Mouse (Mus musculus): ENCODE measurements around the gene Spata46. TPM values are rescaled to one million over a fixed set of nuclear protein-coding genes. Genes with fewer than 3 reads are reported as not detected.

Spata46 gene
- polyA plus RNA-seq, 1 experiment, result not detected

DNA sequence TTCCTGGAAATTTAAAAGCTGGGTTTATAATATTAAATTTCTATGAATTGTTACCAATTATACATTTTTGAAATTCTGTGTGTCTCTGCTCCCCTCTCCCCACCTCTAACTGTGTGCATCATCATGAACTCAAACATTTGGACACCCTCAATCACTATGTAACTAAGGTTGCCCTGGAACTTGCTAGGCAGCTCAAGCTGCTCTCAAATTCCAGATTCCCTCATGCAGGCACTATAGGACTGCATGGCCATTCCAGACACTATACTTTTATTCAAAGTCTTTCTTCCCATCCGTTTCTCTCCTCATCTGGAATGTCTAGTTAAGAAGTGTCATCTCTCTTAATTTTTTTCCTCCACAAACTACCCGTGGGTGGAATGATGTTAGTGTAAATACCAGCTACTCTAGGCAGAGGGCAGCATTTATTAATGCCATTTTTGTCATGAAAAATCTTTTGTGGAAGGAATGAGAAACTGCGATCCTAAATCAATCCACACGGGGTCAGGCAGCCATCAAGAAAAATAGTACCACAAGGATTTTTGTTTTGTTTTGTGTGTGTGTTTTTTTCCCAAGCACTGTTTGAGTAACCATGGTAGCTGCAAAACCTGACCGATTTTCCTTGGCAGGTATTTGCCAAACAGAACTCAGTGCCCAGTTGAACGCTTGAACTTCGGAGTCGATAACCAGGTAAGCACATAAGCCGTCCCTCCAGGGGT, 16.2 kb upstream of the Spata46 start:
- Histone ChIP-seq H3K4me3 (ENCODE audit: low read depth, low read length) (no peak overlapping the region), H3K27ac (ENCODE audit: insufficient read depth, low read length) (no peak overlapping the region), H3K9ac (ENCODE audit: low read depth, poor library complexity, severe bottlenecking) (no peak overlapping the region), H3K9me3 (replicated peaks; ENCODE audit: control insufficient read depth, insufficient read depth, low read length, poor library complexity, severe bottlenecking) (no peaks in the 10 kb centered on the region), H3K27me3 (ENCODE audit: control insufficient read depth, insufficient read depth, low read length, poor library complexity, severe bottlenecking) (no peaks in the 10 kb centered on the region), H3K4me1 (ENCODE audit: control insufficient read depth, insufficient read depth, low read length) (no peaks in the 10 kb centered on the region), H3K36me3 (ENCODE audit: control insufficient read depth, insufficient read depth, low read length, poor library complexity, severe bottlenecking) (no peaks in the 10 kb centered on the region)
- TF ChIP-seq CTCF (IDR thresholded peaks at IDR 0.05; ENCODE audit: low read depth, low read length) (no peak), EP300 (IDR thresholded peaks at IDR 0.05; ENCODE audit: insufficient read depth, low read depth, low read length) (no peak), POLR2A (IDR thresholded peaks at IDR 0.05; ENCODE audit: insufficient read depth, low read length) (no peak)

- H3K27me3 ChIP-seq (ENCODE audit: control insufficient read depth, insufficient read depth, low read length, poor library complexity, severe bottlenecking), result no peaks in the 10 kb centered on the region
- no peaks in the 10 kb centered on the region for H3K4me1 ChIP-seq (ENCODE audit: control insufficient read depth, insufficient read depth, low read length)
- no peak overlapping the region for H3K9ac ChIP-seq (ENCODE audit: low read depth, poor library complexity, severe bottlenecking)
- no peaks in the 10 kb centered on the region for H3K9me3 ChIP-seq (replicated peaks; ENCODE audit: control insufficient read depth, insufficient read depth, low read length, poor library complexity, severe bottlenecking)
- no peak overlapping the region for H3K27ac ChIP-seq (ENCODE audit: insufficient read depth, low read length)
- H3K36me3 ChIP-seq (ENCODE audit: control insufficient read depth, insufficient read depth, low read length, poor library complexity, severe bottlenecking), result no peaks in the 10 kb centered on the region
- no peak overlapping the region for H3K4me3 ChIP-seq (ENCODE audit: low read depth, low read length)
- no peak for TF ChIP-seq CTCF (IDR thresholded peaks at IDR 0.05; ENCODE audit: low read depth, low read length)
- TF ChIP-seq POLR2A (IDR thresholded peaks at IDR 0.05; ENCODE audit: insufficient read depth, low read length), result no peak
- TF ChIP-seq EP300 (IDR thresholded peaks at IDR 0.05; ENCODE audit: insufficient read depth, low read depth, low read length), result no peak
Measured at GRCm38 (mm10) chr1:170293257-170293656, 15.3 kb upstream of the Spata46 start.

DNA sequence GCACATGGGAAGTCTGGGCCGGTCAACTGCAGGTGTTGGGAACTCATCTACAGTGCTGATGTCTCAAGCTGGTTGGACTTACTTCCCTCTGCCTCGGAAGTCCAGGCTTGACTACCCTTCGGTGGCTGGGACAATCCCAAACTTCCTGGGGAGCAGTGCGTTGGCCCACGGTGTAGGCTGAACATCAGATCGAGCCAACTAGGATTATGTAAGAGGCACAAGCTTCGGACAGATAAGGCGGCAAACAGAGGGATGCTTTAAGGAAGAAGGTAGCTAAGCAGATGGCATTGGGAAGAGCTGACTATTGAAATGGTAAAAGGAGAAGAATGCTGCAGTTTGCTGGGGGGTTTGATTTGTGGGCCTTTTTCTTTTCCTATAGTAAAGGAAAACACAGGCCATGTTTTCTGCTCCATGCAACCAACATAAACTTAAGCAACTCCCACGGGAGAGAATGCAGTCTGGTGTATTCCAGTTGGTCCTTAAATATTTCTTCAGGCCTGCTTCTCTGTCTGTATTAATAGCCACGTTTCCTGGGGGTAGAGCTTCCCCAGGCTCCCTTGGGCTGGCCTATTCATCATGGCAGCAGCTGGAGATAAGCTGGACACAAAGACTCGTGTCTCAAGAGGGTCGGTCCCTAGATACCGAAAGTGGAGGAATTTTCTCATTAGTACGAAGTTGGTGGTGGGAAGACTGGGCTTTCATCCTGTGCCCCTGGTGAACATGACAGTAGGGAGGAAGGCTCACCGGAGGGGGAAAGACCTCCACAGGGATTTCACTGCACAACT, 13.6 kb upstream of the Spata46 start:
- no peak for TF ChIP-seq POLR2A (IDR thresholded peaks at IDR 0.05; ENCODE audit: insufficient read depth, low read length)
- H3K9ac ChIP-seq (ENCODE audit: low read depth, poor library complexity, severe bottlenecking), result no peak overlapping the region
- no peaks in the 10 kb centered on the region for H3K9me3 ChIP-seq (replicated peaks; ENCODE audit: control insufficient read depth, insufficient read depth, low read length, poor library complexity, severe bottlenecking)
- no peak overlapping the region for H3K27ac ChIP-seq (ENCODE audit: insufficient read depth, low read length)
- H3K36me3 ChIP-seq (ENCODE audit: control insufficient read depth, insufficient read depth, low read length, poor library complexity, severe bottlenecking), result no peaks in the 10 kb centered on the region
- no peaks in the 10 kb centered on the region for H3K27me3 ChIP-seq (ENCODE audit: control insufficient read depth, insufficient read depth, low read length, poor library complexity, severe bottlenecking)
- no peak overlapping the region for H3K4me3 ChIP-seq (ENCODE audit: low read depth, low read length)
- no peaks in the 10 kb centered on the region for H3K4me1 ChIP-seq (ENCODE audit: control insufficient read depth, insufficient read depth, low read length)

- Histone ChIP-seq H3K27me3 (ENCODE audit: control insufficient read depth, insufficient read depth, low read length, poor library complexity, severe bottlenecking) (no peaks in the 10 kb centered on the region), H3K9ac (ENCODE audit: low read depth, poor library complexity, severe bottlenecking) (no peak overlapping the region), H3K9me3 (replicated peaks; ENCODE audit: control insufficient read depth, insufficient read depth, low read length, poor library complexity, severe bottlenecking) (no peaks in the 10 kb centered on the region), H3K36me3 (ENCODE audit: control insufficient read depth, insufficient read depth, low read length, poor library complexity, severe bottlenecking) (no peaks in the 10 kb centered on the region), H3K4me3 (ENCODE audit: low read depth, low read length) (no peak overlapping the region), H3K27ac (ENCODE audit: insufficient read depth, low read length) (no peak overlapping the region), H3K4me1 (ENCODE audit: control insufficient read depth, insufficient read depth, low read length) (no peaks in the 10 kb centered on the region)
- no peak for TF ChIP-seq POLR2A (IDR thresholded peaks at IDR 0.05; ENCODE audit: insufficient read depth, low read length)
- no peak for TF ChIP-seq EP300 (IDR thresholded peaks at IDR 0.05; ENCODE audit: insufficient read depth, low read depth, low read length)
- no peak for TF ChIP-seq CTCF (IDR thresholded peaks at IDR 0.05; ENCODE audit: low read depth, low read length)
Measured at GRCm38 (mm10) chr1:170299496-170299895, 9.1 kb upstream of the Spata46 start.

DNA sequence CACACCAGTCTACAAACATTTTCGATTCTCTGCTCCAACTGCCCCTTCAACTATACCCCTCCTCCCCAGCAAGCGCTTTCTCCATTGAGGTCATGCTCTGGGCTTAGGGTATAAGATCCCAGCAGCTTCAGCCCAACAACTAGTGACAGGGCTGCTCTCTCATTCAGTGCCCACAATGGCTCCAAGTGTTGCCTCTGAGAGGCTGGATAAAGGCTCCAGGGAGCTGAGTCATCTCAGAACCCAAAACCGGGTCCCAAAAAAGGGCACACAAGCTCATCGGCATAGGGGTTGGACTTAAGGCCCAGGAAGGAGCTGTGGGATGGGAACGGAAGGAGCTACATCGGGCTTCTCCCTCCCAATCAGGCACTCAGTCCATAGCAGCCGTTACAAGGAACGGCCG, 6.9 kb upstream of the Spata46 start:
- H3K4me1 ChIP-seq (ENCODE audit: control insufficient read depth, insufficient read depth, low read length), result no peaks in the 10 kb centered on the region
- no peak overlapping the region for H3K9ac ChIP-seq (ENCODE audit: low read depth, poor library complexity, severe bottlenecking)
- TF ChIP-seq CTCF (IDR thresholded peaks at IDR 0.05; ENCODE audit: low read depth, low read length) (no peak), POLR2A (IDR thresholded peaks at IDR 0.05; ENCODE audit: insufficient read depth, low read length) (no peak), EP300 (IDR thresholded peaks at IDR 0.05; ENCODE audit: insufficient read depth, low read depth, low read length) (no peak)
- H3K4me3 ChIP-seq (ENCODE audit: low read depth, low read length), result no peak overlapping the region
- H3K27ac ChIP-seq (ENCODE audit: insufficient read depth, low read length), result no peak overlapping the region
- H3K36me3 ChIP-seq (ENCODE audit: control insufficient read depth, insufficient read depth, low read length, poor library complexity, severe bottlenecking), result no peaks in the 10 kb centered on the region
- H3K27me3 ChIP-seq (ENCODE audit: control insufficient read depth, insufficient read depth, low read length, poor library complexity, severe bottlenecking), result no peaks in the 10 kb centered on the region
- no peaks in the 10 kb centered on the region for H3K9me3 ChIP-seq (replicated peaks; ENCODE audit: control insufficient read depth, insufficient read depth, low read length, poor library complexity, severe bottlenecking)

- H3K9me3 ChIP-seq (replicated peaks; ENCODE audit: control insufficient read depth, insufficient read depth, low read length, poor library complexity, severe bottlenecking), result no peaks in the 10 kb centered on the region
- no peaks in the 10 kb centered on the region for H3K36me3 ChIP-seq (ENCODE audit: control insufficient read depth, insufficient read depth, low read length, poor library complexity, severe bottlenecking)
- H3K27ac ChIP-seq (ENCODE audit: insufficient read depth, low read length), result no peak overlapping the region
- no peaks in the 10 kb centered on the region for H3K27me3 ChIP-seq (ENCODE audit: control insufficient read depth, insufficient read depth, low read length, poor library complexity, severe bottlenecking)
- TF ChIP-seq EP300 (IDR thresholded peaks at IDR 0.05; ENCODE audit: insufficient read depth, low read depth, low read length) (no peak), CTCF (IDR thresholded peaks at IDR 0.05; ENCODE audit: low read depth, low read length) (no peak), POLR2A (IDR thresholded peaks at IDR 0.05; ENCODE audit: insufficient read depth, low read length) (no peak)
- H3K4me1 ChIP-seq (ENCODE audit: control insufficient read depth, insufficient read depth, low read length), result no peaks in the 10 kb centered on the region
- H3K4me3 ChIP-seq (ENCODE audit: low read depth, low read length), result no peak overlapping the region
- no peak overlapping the region for H3K9ac ChIP-seq (ENCODE audit: low read depth, poor library complexity, severe bottlenecking)
Measured at GRCm38 (mm10) chr1:170302456-170302855, 6.1 kb upstream of the Spata46 start.
